Mouse (Mus musculus) neutrophil, adult 59 days (primary cell): ENCODE results near the gene Smyd2. TPM values are rescaled to one million over a fixed set of nuclear protein-coding genes. Genes with fewer than 3 reads are reported as not detected.

Experiments used
- total RNA-seq, 2 experiments: library from RNA; stranded (reverse); gene quantifications; 1 replicate in 1 of 2; 2 replicates in 1 of 2; pipeline ENCODE4 v1.2.4; 2023

Gene Smyd2
- 1 to 10 TPM; 6.9 to 7.3 TPM for total RNA-seq

GRCm38 (mm10) chr1:189921818-189922592 lies at the start of gene Smyd2:
Gene Smyd2 (minus strand): TSS chr1:189922363.

Other genes starting within 250 kb of the Smyd2 start
- gene Cenpf, start 234.3 kb downstream of the Smyd2 start, total RNA-seq = 10 to 100 TPM; 28.5 to 35.9 TPM
- gene Ptpn14, start 194.1 kb downstream of the Smyd2 start, total RNA-seq = under 1 TPM; 0.02 to 0.44 TPM
- gene Prox1, start 248.4 kb upstream of the Smyd2 start, total RNA-seq = not detected